Mouse (Mus musculus) intestine, embryonic 16.5 days (tissue): ENCODE data around the gene Plin2. TPM values are rescaled to one million over a fixed set of nuclear protein-coding genes. Genes with fewer than 3 reads are reported as not detected.

Source experiments
- ATAC-seq: fragments of 200-750 bp; cut with Nextera tagmentation; 2 replicates; pipeline ENCODE4 v1.8.0; 2017; ENCODE audit warnings: moderate TSS enrichment, moderate library complexity
- H3K27ac ChIP-seq: fragments of 300-500 bp; sonication (generic); 2 replicates; pipeline ENCODE4 v1.5.1; 2014; ENCODE audit warnings: mild to moderate bottlenecking, low read length
- H3K27me3 ChIP-seq: fragments of 300-500 bp; sonication (generic); replicated peaks from 2 replicates; pipeline ENCODE4 v1.6.1; 2014; ENCODE audit warnings: low read length, control low read depth, mixed read lengths; ENCODE audit not compliant: control insufficient read depth, insufficient read depth
- H3K36me3 ChIP-seq: fragments of 300-500 bp; sonication (generic); 2 replicates; pipeline ENCODE4 v1.6.1; 2014; ENCODE audit warnings: low read length, control low read depth; ENCODE audit not compliant: control insufficient read depth, insufficient read depth
- H3K4me1 ChIP-seq: fragments of 300-500 bp; sonication (generic); 2 replicates; pipeline ENCODE4 v1.6.1; 2014; ENCODE audit warnings: low read length, control low read depth, mixed read lengths; ENCODE audit not compliant: control insufficient read depth, insufficient read depth
- H3K4me2 ChIP-seq: fragments of 300-500 bp; sonication (generic); 2 replicates; pipeline ENCODE4 v1.6.1; 2014; ENCODE audit warnings: low read depth, low read length, control low read depth
- H3K4me3 ChIP-seq: fragments of 300-500 bp; sonication (generic); 2 replicates; pipeline ENCODE4 v1.5.1; 2014; ENCODE audit warnings: mild to moderate bottlenecking, low read length
- H3K9ac ChIP-seq: fragments of 300-500 bp; sonication (generic); 2 replicates; pipeline ENCODE4 v1.6.1; 2014; ENCODE audit warnings: low read depth, low read length
- H3K9me3 ChIP-seq: fragments of 300-500 bp; sonication (generic); 2 replicates; pipeline ENCODE4 v1.6.1; 2016; ENCODE audit warnings: low read length, control low read depth; ENCODE audit not compliant: control insufficient read depth
- WGBS: fragments of 180-500 bp; shearing (Covaris S2); extraction: QIAGEN DNeasy Blood & Tissue Kit; methylation state at CpG from one replicate; pipeline ENCODE4 v1.1.7; 2014; 5-methylcytosine and 5-hydroxymethylcytosine counted together
- polyA plus RNA-seq: library from polyadenylated mRNA; unstranded; fragments of >200 nt; fragmentation: Nextera tagmentation; extraction: Ambion mirVana; gene quantifications from 2 replicates; pipeline ENCODE4 v1.2.1, GENCODE M21; 2015

The Plin2 gene
- polyA plus RNA-seq, 1 experiment from 2014 or later = 248 TPM

- no peaks in the 10 kb centered on the region for H3K36me3 ChIP-seq
- H3K27me3 ChIP-seq = no peaks in the 10 kb centered on the region
- no peak overlapping the region for H3K9ac ChIP-seq
- no peaks in the 10 kb centered on the region; the same call in 1 of the 2 replicates for H3K9me3 ChIP-seq
- no peak overlapping the region for H3K27ac ChIP-seq
- ATAC-seq = no peak
- no peak overlapping the region for H3K4me2 ChIP-seq
- WGBS = 68% methylated on average over 5 of the region's 5 CpGs
- no peaks in the 10 kb centered on the region for H3K4me1 ChIP-seq
- H3K4me3 ChIP-seq = no peak overlapping the region
These were observed 29.5 kb upstream of the Plin2 start for GRCm38 (mm10) chr4:86699161-86699865.

DNA sequence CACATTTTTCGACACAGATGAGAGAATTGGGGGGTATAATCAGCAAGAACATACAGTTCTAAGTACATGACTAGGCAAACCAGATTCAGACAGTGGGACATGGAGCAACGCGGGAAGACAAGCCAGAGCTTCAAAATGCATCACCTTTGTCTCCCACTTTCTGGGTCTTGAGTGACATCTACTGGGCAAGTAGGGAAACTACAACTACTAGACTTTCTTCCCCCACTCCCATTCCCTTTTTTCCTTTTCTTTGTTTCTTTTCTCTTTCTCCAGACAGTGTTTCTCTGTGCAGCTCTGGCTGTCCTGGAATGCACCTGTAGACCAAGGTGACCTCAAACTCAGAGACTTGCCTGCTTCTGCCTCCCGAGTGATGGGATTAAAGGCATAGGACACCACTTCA, 27.0 kb upstream of the Plin2 start:
- Histone ChIP-seq H3K36me3 (no peaks in the 10 kb centered on the region), H3K27ac (no peak overlapping the region), H3K4me3 (no peak overlapping the region), H3K9ac (no peak overlapping the region), H3K27me3 (no peaks in the 10 kb centered on the region), H3K9me3 (no peaks in the 10 kb centered on the region; the same call in 1 of the 2 replicates), H3K4me1 (no peaks in the 10 kb centered on the region), H3K4me2 (no peak overlapping the region)
- peak; percentile 48 for ATAC-seq
- WGBS = 8% methylated on average over 4 of the region's 4 CpGs

GRCm38 (mm10) chr4:86695081-86695480, 25.2 kb upstream of the Plin2 start:
- 44% methylated on average over 6 of the region's 6 CpGs for WGBS
- Histone ChIP-seq H3K4me3 (no peak overlapping the region), H3K9ac (no peak overlapping the region), H3K27me3 (no peaks in the 10 kb centered on the region), H3K36me3 (no peaks in the 10 kb centered on the region), H3K27ac (no peak overlapping the region), H3K4me1 (no peaks in the 10 kb centered on the region), H3K9me3 (no peaks in the 10 kb centered on the region), H3K4me2 (no peak overlapping the region)
- ATAC-seq = no peak

DNA sequence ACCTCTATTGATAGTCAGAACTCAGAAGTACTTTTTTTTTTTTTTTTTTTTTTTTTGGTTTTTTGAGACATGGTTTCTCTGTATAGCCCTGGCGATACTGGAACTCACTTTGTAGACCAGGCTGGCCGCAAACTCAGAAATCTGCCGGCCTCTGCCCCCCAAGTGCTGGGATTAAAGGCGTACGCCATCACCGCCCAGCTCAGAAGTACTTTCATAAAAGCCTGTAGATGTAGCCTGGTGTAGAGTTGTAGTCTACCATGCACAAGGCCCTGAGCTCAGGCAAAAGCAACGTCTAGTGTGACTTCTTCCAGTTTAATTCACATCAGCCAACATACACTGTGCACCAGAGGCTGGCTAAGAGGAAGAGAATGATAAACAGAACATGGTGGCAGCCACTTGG, 23.1 kb upstream of the Plin2 start:
- Histone ChIP-seq H3K9me3 (no peaks in the 10 kb centered on the region), H3K27me3 (no peaks in the 10 kb centered on the region), H3K4me1 (peaks cover 11% of the 10 kb centered on the region), H3K4me3 (no peak overlapping the region), H3K4me2 (no peak overlapping the region), H3K36me3 (no peaks in the 10 kb centered on the region), H3K27ac (no peak overlapping the region), H3K9ac (no peak overlapping the region)
- WGBS = 91% methylated on average over 7 of the region's 7 CpGs
- ATAC-seq = no peak

DNA sequence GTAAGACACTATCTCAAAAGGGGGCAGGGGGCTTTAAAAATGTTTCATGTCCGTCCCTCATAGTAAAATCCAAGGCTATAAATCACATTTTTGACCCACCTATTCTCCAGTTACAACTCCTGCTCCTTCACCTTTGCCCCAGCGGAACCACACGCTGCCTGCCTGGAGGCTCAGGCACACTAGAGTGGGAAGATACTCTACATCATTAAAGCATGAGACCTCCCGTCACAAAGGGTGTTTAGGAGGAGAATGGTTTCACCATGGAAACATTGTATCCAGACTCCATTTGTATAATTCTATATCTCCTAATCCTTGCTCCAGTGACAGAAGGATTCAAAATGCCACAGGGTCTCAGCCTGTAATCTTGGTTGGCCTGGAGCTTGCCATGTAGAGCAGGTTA, 21.4 kb upstream of the Plin2 start:
- no peaks in the 10 kb centered on the region for H3K36me3 ChIP-seq
- no peak overlapping the region for H3K4me2 ChIP-seq
- no peak for ATAC-seq
- no peak overlapping the region for H3K9ac ChIP-seq
- peak overlapping the region; percentile 69 for H3K27ac ChIP-seq
- no peak overlapping the region for H3K4me3 ChIP-seq
- 53% methylated on average over 4 of the region's 4 CpGs for WGBS
- H3K27me3 ChIP-seq = no peaks in the 10 kb centered on the region
- no peaks in the 10 kb centered on the region for H3K9me3 ChIP-seq
- peaks cover 14% of the 10 kb centered on the region for H3K4me1 ChIP-seq

- peak overlapping the region; percentile 69 for H3K27ac ChIP-seq
- WGBS = 71% methylated on average over 6 of the region's 6 CpGs
- ATAC-seq = peak; percentile 51
- H3K4me3 ChIP-seq = no peak overlapping the region
- peaks cover 19% of the 10 kb centered on the region for H3K4me1 ChIP-seq
- no peaks in the 10 kb centered on the region for H3K36me3 ChIP-seq
- no peaks in the 10 kb centered on the region for H3K27me3 ChIP-seq
- H3K9me3 ChIP-seq = no peaks in the 10 kb centered on the region
- no peak overlapping the region for H3K9ac ChIP-seq
- H3K4me2 ChIP-seq = no peak overlapping the region
These were observed 20.9 kb upstream of the Plin2 start for GRCm38 (mm10) chr4:86690768-86691167.

DNA sequence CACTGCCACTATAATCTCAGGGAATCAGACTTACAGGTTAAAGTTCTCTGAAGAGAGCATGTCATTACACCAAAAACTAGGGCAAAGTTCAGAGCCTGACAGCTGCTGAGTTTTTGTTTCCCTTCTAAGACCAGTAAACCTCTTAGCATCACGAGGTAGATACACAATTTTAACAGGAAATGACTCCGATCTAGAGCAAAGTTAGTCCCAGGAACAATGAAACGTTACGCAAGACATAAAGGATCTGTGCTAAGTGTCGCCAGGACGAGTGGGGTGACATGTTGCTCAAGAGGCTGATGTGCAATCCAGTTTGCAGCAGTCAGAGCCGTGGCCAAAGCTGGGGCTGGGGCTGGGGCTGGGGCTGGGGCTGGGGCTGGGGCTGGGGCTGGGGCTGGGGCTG, 20.3 kb upstream of the Plin2 start:
- 25% methylated on average over 7 of the region's 7 CpGs for WGBS
- ATAC-seq = peak; percentile 90
- no peaks in the 10 kb centered on the region for H3K36me3 ChIP-seq
- no peak overlapping the region for H3K4me3 ChIP-seq
- H3K27ac ChIP-seq = peak overlapping the region; percentile 69
- H3K4me1 ChIP-seq = peaks cover 23% of the 10 kb centered on the region
- H3K9ac ChIP-seq = no peak overlapping the region
- no peaks in the 10 kb centered on the region for H3K9me3 ChIP-seq
- H3K4me2 ChIP-seq = no peak overlapping the region
- H3K27me3 ChIP-seq = no peaks in the 10 kb centered on the region

GRCm38 (mm10) chr4:86689056-86689735, 19.3 kb upstream of the Plin2 start:
- ATAC-seq = no peak
- WGBS = 48% methylated on average over 10 of the region's 10 CpGs

DNA sequence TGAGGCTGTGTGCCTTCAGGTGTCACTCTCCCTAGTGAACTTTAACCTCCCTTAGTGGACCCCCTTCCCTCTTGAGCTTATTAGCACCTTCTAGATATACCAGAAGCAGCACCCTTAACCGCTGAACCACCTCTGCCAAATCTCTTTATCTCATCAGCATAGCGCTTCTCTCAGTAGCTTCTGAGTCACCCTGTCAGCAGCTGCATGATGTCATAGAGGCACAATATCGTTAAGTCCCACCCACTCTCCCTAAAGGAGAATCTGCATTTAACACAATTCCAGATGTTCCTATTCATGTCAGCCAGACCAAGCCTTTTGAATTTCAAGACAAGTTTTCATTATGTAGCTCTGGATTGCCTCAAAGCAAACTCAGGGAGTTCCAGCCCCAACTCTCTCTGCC, 16.7 kb upstream of the Plin2 start:
- ATAC-seq = no peak
- no peaks in the 10 kb centered on the region for H3K9me3 ChIP-seq
- H3K4me3 ChIP-seq = no peak overlapping the region
- no peak overlapping the region for H3K9ac ChIP-seq
- H3K4me2 ChIP-seq = no peak overlapping the region
- peaks cover 25% of the 10 kb centered on the region for H3K4me1 ChIP-seq
- H3K27me3 ChIP-seq = no peaks in the 10 kb centered on the region
- no peak overlapping the region for H3K27ac ChIP-seq
- 48% methylated on average over 3 of the region's 3 CpGs for WGBS
- no peaks in the 10 kb centered on the region for H3K36me3 ChIP-seq

More at GRCm38 (mm10) chr4:86689056-86689735, 19.3 kb upstream of the Plin2 start:
- peak overlapping the region; percentile 28 for H3K27ac ChIP-seq
- no peak overlapping the region for H3K4me2 ChIP-seq
- 0 out of 2 replicates have a peak overlapping the region, but pooled peaks have one; percentile 1 for H3K9ac ChIP-seq
- no peaks in the 10 kb centered on the region for H3K36me3 ChIP-seq
- H3K9me3 ChIP-seq = no peaks in the 10 kb centered on the region
- no peak overlapping the region for H3K4me3 ChIP-seq
- H3K4me1 ChIP-seq = peaks cover 25% of the 10 kb centered on the region
- no peaks in the 10 kb centered on the region for H3K27me3 ChIP-seq
